Mouse (Mus musculus) CH12.LX (cell line): ENCODE data around the gene Map1b.

Source experiments
- CHD1 ChIP-seq: IDR thresholded peaks from 2 replicates; pipeline ENCODE4 v1.6.1; 2012; ENCODE audit warnings: low read depth, low read length, improper control_type of control experiment, inconsistent platforms
- CTCF ChIP-seq, 2 experiments: IDR thresholded peaks in 1 of 2; conservative IDR thresholded peaks in 1 of 2; 2 replicates each; pipeline ENCODE4 v1.5.1; 2011 to 2012; ENCODE audit warnings: low read depth in 2 of 2, low read length in 2 of 2, improper control_type of control experiment in 1 of 2, inconsistent platforms in 1 of 2, mild to moderate bottlenecking in 1 of 2, moderate library complexity in 1 of 2
- E2F4 ChIP-seq: IDR thresholded peaks from 2 replicates; pipeline ENCODE4 v1.6.1; 2011; ENCODE audit warnings: low read depth, low read length, improper control_type of control experiment; ENCODE audit not compliant: insufficient replicate concordance
- EP300 ChIP-seq: IDR thresholded peaks from 2 replicates; pipeline ENCODE4 v1.6.1; 2011; ENCODE audit warnings: low read length, improper control_type of control experiment
- MXI1 ChIP-seq: IDR thresholded peaks from 2 replicates; pipeline ENCODE4 v1.6.1; 2011; ENCODE audit warnings: mild to moderate bottlenecking, low read depth, low read length, improper control_type of control experiment
- NRF1 ChIP-seq: IDR thresholded peaks from 2 replicates; pipeline ENCODE4 v1.6.1; 2014; ENCODE audit warnings: low read depth, mild to moderate bottlenecking, inconsistent platforms, low read length, improper control_type of control experiment, moderate library complexity
- POLR2A ChIP-seq: IDR thresholded peaks from 2 replicates; pipeline ENCODE4 v1.6.1; 2011; ENCODE audit warnings: low read depth, mild to moderate bottlenecking, improper control_type of control experiment, low read length
- POLR2AphosphoS2 ChIP-seq: IDR thresholded peaks from 2 replicates; pipeline ENCODE4 v1.6.1; 2011; ENCODE audit warnings: low read depth, low read length, improper control_type of control experiment
- RAD21 ChIP-seq: IDR thresholded peaks from 2 replicates; pipeline ENCODE4 v1.6.1; 2011; ENCODE audit warnings: low read depth, mild to moderate bottlenecking, low read length, improper control_type of control experiment, moderate library complexity
- SIN3A ChIP-seq: IDR thresholded peaks from 2 replicates; pipeline ENCODE4 v1.6.1; 2012; ENCODE audit warnings: low read length, improper control_type of control experiment, inconsistent platforms
- TBP ChIP-seq: conservative IDR thresholded peaks from 2 replicates; pipeline ENCODE4 v1.6.1; 2011; ENCODE audit warnings: low read depth, low read length, improper control_type of control experiment
- TCF12 ChIP-seq: IDR thresholded peaks from 2 replicates; pipeline ENCODE4 v1.6.1; 2014; ENCODE audit warnings: low read depth, mild to moderate bottlenecking, inconsistent platforms, low read length, improper control_type of control experiment
- USF1 ChIP-seq: IDR thresholded peaks from 2 replicates; pipeline ENCODE4 v1.6.1; 2014; ENCODE audit warnings: low read depth, mild to moderate bottlenecking, inconsistent platforms, low read length, improper control_type of control experiment
- ZC3H11A ChIP-seq: IDR thresholded peaks from 2 replicates; pipeline ENCODE4 v1.6.1; 2012; ENCODE audit warnings: low read depth, mild to moderate bottlenecking, inconsistent platforms, low read length, improper control_type of control experiment

DNA sequence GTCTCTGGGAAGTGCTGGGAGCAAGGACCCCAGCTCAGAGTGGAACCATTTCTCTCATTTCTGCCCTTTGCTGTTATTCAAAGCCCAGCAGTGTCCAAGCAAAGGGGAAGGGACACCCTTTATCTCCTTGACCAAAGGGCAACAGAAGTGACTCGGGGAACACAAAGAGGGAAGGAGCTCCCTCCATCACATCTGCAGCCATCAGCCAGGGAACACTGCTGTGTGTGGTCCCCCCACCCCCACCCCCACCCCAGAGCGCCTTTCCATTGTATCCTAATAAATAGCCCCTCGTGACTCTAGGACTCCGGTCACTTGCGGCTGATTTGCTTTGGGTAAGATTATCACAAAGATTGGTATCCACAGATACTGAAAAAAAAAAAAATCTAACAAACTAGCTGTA lies 41.3 kb downstream of the Map1b start:
- TF ChIP-seq TBP (no peak), NRF1 (no peak), POLR2A (no peak), EP300 (no peak), SIN3A (no peak), CTCF (conservative IDR thresholded peaks at IDR 0.05 in 1 of 2, IDR thresholded peaks at IDR 0.05 in 1 of 2; ENCODE audit: low read depth in 2 of 2, low read length in 2 of 2) (no peak), RAD21 (no peak), ZC3H11A (no peak), E2F4 (no peak), TCF12 (no peak), POLR2AphosphoS2 (no peak), CHD1 (no peak), MXI1 (no peak), USF1 (no peak)
